Mouse (Mus musculus) naive thymus-derived CD4-positive, alpha-beta T cell, adult 2 months (primary cell): Measurements from ENCODE around the gene Acsbg2.

ENCODE experiments used
- DNase-seq: peaks from one replicate; pipeline ENCODE4 v3.0.0-alpha.2; 2011; ENCODE audit warnings: low read depth

Acsbg2 gene

DNA sequence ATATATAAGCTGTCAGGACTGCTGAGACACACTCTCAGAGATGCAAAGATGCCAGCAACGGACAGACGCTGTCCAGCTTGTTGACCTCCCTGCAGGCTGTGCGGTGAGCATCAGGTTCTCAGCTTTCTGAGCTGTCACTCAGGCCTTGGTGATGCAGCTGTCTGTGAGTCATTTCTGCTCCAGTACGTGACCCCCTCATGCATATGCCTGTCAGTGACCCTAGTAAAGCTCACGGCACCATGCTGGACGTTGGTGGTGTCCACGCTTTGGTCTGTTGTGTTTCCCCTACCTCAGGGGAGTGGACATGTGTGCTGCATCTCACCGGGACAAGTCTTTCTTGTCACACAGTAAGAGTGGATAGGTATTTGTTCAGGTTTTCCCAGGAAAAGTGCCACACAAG is 2.5 kb downstream of the Acsbg2 start:
- DNase-seq = no peak

- DNase-seq = no peak
Observed at GRCm38 (mm10) chr17:56870287-56870953, 3.8 kb downstream of the Acsbg2 start.

GRCm38 (mm10) chr17:56869481-56869977 is 4.7 kb downstream of the Acsbg2 start:
- no peak for DNase-seq

- DNase-seq = no peak
Observed at GRCm38 (mm10) chr17:56866071-56866470, 8.2 kb downstream of the Acsbg2 start.

GRCm38 (mm10) chr17:56861197-56861596 is 13.1 kb downstream of the Acsbg2 start:
- no peak for DNase-seq

GRCm38 (mm10) chr17:56858922-56859321 is 15.3 kb downstream of the Acsbg2 start:
- no peak for DNase-seq

- DNase-seq = peak; percentile 86
Observed at GRCm38 (mm10) chr17:56858216-56858615, 16.0 kb downstream of the Acsbg2 start.

- DNase-seq = no peak
Observed at GRCm38 (mm10) chr17:56855421-56855820, 18.8 kb downstream of the Acsbg2 start.

GRCm38 (mm10) chr17:56851167-56851566 is 23.1 kb downstream of the Acsbg2 start:
- no peak for DNase-seq

- DNase-seq = no peak
Observed at GRCm38 (mm10) chr17:56849710-56850109, 24.5 kb downstream of the Acsbg2 start.

DNA sequence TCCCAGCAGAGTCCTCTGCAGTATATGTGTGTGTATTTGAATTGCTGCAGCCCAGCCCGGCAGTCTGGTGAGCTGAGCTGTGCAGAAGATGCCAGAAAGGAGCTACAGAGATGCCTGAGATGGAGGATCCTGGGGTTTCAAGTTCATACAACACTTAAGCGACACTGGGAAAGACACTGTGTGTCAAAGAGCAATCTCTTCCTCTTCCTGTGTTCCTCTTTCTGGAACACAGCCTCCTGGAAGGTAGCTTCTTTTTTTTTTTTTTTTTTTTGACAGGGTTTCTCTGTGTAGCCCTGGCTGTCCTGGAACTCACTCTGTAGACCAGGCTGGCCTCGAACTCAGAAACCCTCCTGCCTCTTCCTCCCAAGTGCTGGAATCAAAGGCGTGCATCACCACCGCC is 25.5 kb downstream of the Acsbg2 start:
- no peak for DNase-seq

- peak; percentile 53 for DNase-seq
Observed at GRCm38 (mm10) chr17:56843678-56844077, 30.6 kb downstream of the Acsbg2 start.

- DNase-seq = peak; percentile 25
Observed at GRCm38 (mm10) chr17:56842173-56842572, 32.1 kb downstream of the Acsbg2 start.

- DNase-seq = no peak
Observed at GRCm38 (mm10) chr17:56840524-56840923, 33.7 kb downstream of the Acsbg2 start.

DNA sequence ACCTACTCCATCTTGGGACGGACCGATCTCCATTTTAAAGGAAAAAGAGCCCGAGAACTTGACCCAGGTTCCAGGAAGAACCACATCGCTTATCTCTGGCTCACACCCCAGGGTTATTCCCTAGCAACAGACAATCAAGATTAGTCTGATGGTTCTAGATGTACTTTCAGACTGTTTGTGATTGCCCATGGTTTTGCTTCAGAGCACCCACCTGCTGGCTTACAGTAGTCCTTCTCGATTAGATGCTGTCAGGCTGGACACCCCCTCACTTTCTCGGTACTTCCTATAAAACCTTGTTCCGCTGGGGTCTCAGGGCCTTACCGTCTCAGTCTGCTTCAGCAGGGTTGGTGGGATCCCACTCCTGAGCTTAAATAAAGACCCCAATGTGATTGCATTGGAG is 37.9 kb downstream of the Acsbg2 start:
- no peak for DNase-seq

GRCm38 (mm10) chr17:56833381-56833780 is 40.9 kb downstream of the Acsbg2 start:
- no peak for DNase-seq

DNA sequence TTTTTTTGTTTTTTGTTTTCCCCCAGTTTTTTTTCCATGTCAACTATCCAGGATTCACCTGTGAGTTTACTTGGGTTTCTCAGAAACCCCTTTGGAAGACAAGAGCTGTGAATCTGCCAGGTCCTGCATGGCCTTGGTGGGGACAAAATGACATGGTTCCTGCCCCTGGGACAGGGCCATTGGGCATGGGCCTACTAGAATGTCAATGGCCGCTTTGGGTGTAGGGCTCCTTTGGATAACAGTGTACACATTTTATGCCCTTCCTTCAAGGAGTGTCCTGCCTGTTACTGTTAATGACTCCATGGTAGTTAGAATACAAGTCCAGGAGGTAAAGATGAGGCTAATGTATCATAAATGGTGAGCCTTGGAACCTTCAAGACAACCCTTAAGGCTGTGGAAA is 41.3 kb downstream of the Acsbg2 start:
- DNase-seq = no peak

GRCm38 (mm10) chr17:56831111-56831816 is 43.0 kb downstream of the Acsbg2 start:
- peak; percentile 99 for DNase-seq

DNA sequence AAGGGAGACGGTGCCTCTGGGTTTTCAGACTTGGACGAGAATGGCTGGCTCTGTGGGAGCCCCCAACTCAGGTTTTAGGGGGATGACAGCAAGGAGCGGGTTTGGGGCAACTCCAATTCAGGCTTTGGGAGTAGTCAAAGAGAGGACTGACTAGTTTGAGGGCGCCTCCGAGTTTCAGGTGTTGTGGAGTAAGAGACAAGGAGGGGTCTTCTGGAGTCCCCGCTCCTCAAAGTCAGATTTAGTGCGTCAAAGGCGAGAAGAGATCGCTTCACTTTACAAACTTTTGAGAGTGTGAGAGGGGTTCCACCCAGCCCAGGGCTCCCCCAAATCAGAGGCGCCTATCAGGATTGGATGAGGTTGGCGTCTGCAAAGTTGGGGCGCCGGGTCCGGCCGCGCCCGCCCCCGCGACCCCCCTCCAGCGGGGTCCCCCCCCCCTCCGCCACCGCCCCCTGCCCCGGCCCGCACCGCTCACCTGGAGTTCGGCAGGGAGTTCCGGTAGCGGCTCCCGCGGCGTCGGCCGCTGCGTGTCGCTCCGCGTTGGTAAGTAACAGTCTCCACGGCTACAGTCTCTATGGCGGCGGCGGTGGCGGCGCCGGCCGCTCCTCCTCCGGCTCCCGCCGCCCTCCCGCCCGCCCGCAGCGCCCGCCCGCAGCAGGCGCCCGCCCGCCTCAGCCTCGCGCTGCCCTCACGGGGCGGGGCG is 43.7 kb downstream of the Acsbg2 start, which contains the start of gene Rfx2:
Rfx2 (minus strand) TSS at position 603 of the 700 bp plus-strand sequence.
- DNase-seq = peak; percentile 62

GRCm38 (mm10) chr17:56829795-56830194 is 44.5 kb downstream of the Acsbg2 start:
- DNase-seq = no peak

GRCm38 (mm10) chr17:56829171-56829570 is 45.1 kb downstream of the Acsbg2 start:
- no peak for DNase-seq

DNA sequence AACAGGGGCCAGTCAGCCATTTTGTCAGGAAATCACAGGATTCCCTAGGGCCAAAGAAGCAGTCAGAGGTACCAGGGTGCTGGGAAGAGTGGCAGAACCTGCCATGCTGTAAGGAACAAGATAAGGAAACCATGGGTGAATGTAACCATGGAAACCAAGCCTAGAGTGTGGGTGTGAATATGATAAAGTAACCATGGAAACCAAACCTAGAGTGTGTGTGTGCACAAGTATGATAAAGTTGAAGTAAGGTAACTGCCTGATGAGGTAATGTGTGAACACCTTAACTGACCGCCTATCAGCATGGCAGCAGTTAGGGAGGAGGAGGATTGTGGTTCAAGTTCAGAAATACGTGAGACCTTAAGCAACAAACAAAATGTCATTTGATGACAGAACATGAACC is 47.5 kb downstream of the Acsbg2 start:
- peak; percentile 34 for DNase-seq

- no peak for DNase-seq
Observed at GRCm38 (mm10) chr17:56823352-56823751, 50.9 kb downstream of the Acsbg2 start.
